Mouse (Mus musculus): ENCODE results near the gene Nup188. TPM values are rescaled to one million over a fixed set of nuclear protein-coding genes. Genes with fewer than 3 reads are reported as not detected.

The Nup188 gene
- polyA plus RNA-seq, 1 experiment from 2014 or later: 23.6 TPM

DNA sequence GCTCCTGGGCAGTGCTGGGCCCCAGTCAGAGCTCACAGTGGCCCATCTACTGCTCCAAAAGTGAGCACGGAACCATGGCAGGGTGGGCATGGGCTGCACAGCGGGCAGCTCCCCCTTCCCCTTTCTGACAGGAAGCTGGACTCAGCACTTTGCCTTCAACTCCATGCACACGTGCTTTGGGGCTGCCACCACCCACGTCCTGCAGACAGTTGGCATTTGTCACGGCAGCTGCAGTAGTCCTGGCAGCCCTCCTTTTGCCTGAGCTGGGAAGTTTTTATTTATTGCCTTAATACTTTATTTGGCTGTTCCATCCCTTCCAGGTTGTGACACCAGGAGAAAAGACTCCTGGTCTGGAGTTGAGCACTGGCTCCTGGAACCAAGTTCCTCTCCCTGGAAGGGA lies 98.6 kb downstream of the Nup188 start:
- no peak overlapping the region for H3K4me2 ChIP-seq (ENCODE audit: low read depth, low read length)
- WGBS: 72% methylated on average over 5 of the region's 5 CpGs
- H3K9me3 ChIP-seq (ENCODE audit: control insufficient read depth, low read length): no peaks in the 10 kb centered on the region
- no peak overlapping the region for H3K9ac ChIP-seq (ENCODE audit: low read depth, low read length)
- no peak overlapping the region for H3K27ac ChIP-seq (ENCODE audit: low read length)
- no peaks in the 10 kb centered on the region for H3K4me1 ChIP-seq (ENCODE audit: control insufficient read depth, insufficient read depth, low read length)
- H3K36me3 ChIP-seq (ENCODE audit: control insufficient read depth, insufficient read depth, low read length): peaks cover 8% of the 10 kb centered on the region; the same call in 1 of the 2 replicates
- no peak overlapping the region for H3K4me3 ChIP-seq (ENCODE audit: low read length)
- no peak for ATAC-seq
- H3K27me3 ChIP-seq (replicated peaks; ENCODE audit: control insufficient read depth, insufficient read depth, low read length): no peaks in the 10 kb centered on the region

DNA sequence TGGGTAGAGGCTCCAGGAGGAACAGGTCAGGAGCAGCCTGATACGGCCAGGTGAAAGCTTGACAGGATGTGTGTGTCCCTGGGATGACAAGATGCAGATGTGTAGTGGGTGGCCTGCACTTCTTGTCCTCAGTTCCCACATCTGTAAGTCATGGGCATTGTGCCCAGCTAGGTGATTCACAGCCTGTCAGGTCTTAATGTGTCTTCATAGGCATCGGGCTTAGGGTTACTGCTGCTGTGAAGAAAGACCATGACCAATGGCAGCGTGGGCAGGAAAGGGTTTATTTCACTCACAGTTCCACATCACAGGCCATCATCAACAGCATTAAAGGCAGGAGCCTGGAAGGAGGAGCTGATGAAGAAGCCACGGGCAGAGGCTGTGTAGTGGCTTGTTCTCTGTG lies 99.4 kb downstream of the Nup188 start:
- Histone ChIP-seq H3K4me3 (ENCODE audit: low read length) (no peak overlapping the region), H3K9me3 (ENCODE audit: control insufficient read depth, low read length) (no peaks in the 10 kb centered on the region), H3K27ac (ENCODE audit: low read length) (no peak overlapping the region), H3K9ac (ENCODE audit: low read depth, low read length) (no peak overlapping the region), H3K4me1 (ENCODE audit: control insufficient read depth, insufficient read depth, low read length) (no peaks in the 10 kb centered on the region), H3K4me2 (ENCODE audit: low read depth, low read length) (no peak overlapping the region), H3K27me3 (replicated peaks; ENCODE audit: control insufficient read depth, insufficient read depth, low read length) (no peaks in the 10 kb centered on the region), H3K36me3 (ENCODE audit: control insufficient read depth, insufficient read depth, low read length) (peaks cover 8% of the 10 kb centered on the region; the same call in 1 of the 2 replicates)
- WGBS: 84% methylated on average over 4 of the region's 4 CpGs
- no peak for ATAC-seq

DNA sequence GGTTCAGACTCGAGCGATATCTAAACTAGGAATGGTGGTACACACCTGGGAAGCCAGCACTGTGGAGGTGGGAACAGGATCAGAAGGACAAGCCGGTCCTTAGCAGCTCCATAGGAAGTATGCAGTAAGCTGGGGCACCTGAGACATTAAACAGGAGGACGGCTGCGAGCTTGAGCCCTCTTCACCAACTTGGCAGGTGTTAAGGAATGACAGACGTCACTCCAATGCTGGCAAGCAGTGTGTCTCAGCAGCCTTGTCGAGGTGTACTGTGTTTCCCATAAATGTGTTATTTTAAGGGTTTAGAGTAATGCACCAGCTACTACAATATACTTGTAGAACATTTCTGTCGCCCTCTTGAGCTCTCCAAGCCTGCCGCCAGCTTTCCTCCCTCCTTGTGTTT lies 100.7 kb downstream of the Nup188 start:
- H3K27ac ChIP-seq (ENCODE audit: low read length): no peak overlapping the region
- 0 out of 2 replicates have a peak, but pooled peaks cover 3% of the 10 kb centered on the region for H3K4me1 ChIP-seq (ENCODE audit: control insufficient read depth, insufficient read depth, low read length)
- H3K4me2 ChIP-seq (ENCODE audit: low read depth, low read length): no peak overlapping the region
- no peaks in the 10 kb centered on the region for H3K27me3 ChIP-seq (replicated peaks; ENCODE audit: control insufficient read depth, insufficient read depth, low read length)
- 82% methylated on average over 9 of the region's 9 CpGs for WGBS
- peaks cover 5% of the 10 kb centered on the region; the same call in 1 of the 2 replicates for H3K36me3 ChIP-seq (ENCODE audit: control insufficient read depth, insufficient read depth, low read length)
- H3K4me3 ChIP-seq (ENCODE audit: low read length): no peak overlapping the region
- ATAC-seq: no peak
- no peak overlapping the region for H3K9ac ChIP-seq (ENCODE audit: low read depth, low read length)
- no peaks in the 10 kb centered on the region for H3K9me3 ChIP-seq (ENCODE audit: control insufficient read depth, low read length)

DNA sequence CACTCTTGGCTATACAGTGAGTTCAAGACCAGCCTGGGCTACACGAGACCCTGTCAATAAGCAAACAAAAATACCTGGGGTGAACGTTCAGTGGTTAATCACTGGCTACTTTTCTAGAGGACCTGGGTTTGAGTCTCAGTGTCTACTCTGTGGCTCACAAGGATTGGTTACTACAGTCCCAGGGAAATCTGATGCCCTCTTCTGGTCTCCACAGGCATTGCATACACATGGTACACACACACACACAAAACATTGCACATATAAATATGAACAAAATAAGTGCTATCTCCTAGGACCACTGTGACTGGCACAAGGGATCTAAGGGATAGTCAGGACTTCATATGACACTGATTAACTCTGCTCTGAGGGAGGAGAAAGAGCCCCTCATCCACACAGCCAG lies 102.8 kb downstream of the Nup188 start:
- Histone ChIP-seq H3K27me3 (replicated peaks; ENCODE audit: control insufficient read depth, insufficient read depth, low read length) (no peaks in the 10 kb centered on the region), H3K4me3 (ENCODE audit: low read length) (no peak overlapping the region), H3K4me2 (ENCODE audit: low read depth, low read length) (no peak overlapping the region), H3K9ac (ENCODE audit: low read depth, low read length) (no peak overlapping the region), H3K36me3 (ENCODE audit: control insufficient read depth, insufficient read depth, low read length) (no peaks in the 10 kb centered on the region), H3K4me1 (ENCODE audit: control insufficient read depth, insufficient read depth, low read length) (peaks cover 12% of the 10 kb centered on the region), H3K9me3 (ENCODE audit: control insufficient read depth, low read length) (no peaks in the 10 kb centered on the region), H3K27ac (ENCODE audit: low read length) (no peak overlapping the region)
- WGBS: 82% methylated on average over 2 of the region's 2 CpGs
- ATAC-seq: no peak

DNA sequence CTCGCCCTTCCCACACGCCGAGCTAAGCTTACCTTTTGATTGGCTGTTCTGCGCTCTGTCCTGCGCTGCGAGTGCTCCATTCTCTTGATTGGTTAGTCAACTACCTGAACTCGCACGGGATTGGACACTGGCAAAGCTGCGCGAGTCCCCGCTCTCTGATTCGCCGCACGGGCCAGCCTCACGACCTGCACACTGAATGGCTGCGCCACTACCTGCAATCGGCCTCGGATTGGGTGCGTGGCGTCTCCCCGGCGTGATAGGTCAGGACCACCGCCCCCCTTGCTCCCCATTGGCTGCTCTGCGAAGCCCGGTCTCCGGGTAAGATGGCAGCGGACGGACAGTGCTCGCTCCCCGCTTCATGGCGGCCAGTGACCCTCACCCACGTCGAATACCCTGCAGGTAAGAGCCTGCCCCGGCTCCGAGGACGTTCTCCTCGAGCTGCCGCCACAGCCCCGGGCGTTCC lies 105.9 kb downstream of the Nup188 start, which contains the start of gene Dolpp1:
Dolpp1 (plus strand) TSS at position 141 of the 463 bp plus-strand sequence.
- peak; percentile 97 for ATAC-seq
- Histone ChIP-seq H3K27me3 (replicated peaks; ENCODE audit: control insufficient read depth, insufficient read depth, low read length) (no peaks in the 10 kb centered on the region), H3K4me1 (ENCODE audit: control insufficient read depth, insufficient read depth, low read length) (peaks cover 30% of the 10 kb centered on the region), H3K9me3 (ENCODE audit: control insufficient read depth, low read length) (no peaks in the 10 kb centered on the region), H3K9ac (ENCODE audit: low read depth, low read length) (peak within 1 kb of the TSS; percentile 83), H3K36me3 (ENCODE audit: control insufficient read depth, insufficient read depth, low read length) (peaks cover 8% of the 10 kb centered on the region; the same call in 1 of the 2 replicates), H3K4me3 (ENCODE audit: low read length) (peak within 1 kb of the TSS; percentile 91), H3K27ac (ENCODE audit: low read length) (peak within 1 kb of the TSS; percentile 96), H3K4me2 (ENCODE audit: low read depth, low read length) (peak within 1 kb of the TSS; percentile 59)
- WGBS: under 1% methylated on average over 40 of the region's 40 CpGs

DNA sequence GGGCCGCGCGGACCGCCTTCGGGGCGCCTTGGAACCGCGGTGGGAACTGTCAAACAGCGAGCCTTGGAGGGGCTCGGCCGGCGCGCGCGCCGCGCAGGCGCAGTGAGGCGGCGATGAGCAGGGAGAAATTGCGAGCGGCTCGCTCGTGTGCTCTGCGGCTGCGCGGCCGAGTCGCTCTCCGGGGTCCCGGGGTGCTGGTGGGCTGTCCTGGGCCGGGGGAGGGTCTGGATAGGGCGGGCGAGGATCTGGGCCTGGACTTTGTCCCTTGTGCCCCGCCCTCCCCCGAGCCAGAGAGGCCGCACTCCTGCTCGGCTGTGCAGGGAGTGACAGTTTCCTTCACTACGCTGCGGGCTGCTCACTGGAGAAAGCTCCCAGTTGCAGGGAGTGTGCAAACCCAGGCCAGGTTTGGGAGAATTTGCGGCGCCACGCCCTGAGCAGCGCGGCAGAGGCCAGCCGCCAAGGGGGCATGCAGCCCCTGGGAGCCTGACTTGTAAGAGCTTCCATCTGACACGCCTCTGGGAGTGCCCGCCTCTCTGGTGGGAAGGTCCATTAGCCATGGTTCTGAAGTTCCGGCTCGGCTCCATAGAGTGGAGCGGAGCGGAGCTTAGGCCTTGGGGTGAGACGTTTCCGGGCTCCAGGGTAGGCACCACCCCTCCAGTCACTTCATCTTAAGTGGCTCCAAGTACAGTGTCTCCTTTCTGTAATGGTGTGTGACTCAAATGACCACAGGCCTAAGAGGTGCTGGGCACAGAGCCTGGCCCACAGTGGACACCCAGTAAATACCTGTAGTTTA lies 106.6 kb downstream of the Nup188 start:
- H3K4me1 ChIP-seq (ENCODE audit: control insufficient read depth, insufficient read depth, low read length): peaks cover 30% of the 10 kb centered on the region
- peak; percentile 73 for ATAC-seq
- no peaks in the 10 kb centered on the region for H3K9me3 ChIP-seq (ENCODE audit: control insufficient read depth, low read length)
- H3K27ac ChIP-seq (ENCODE audit: low read length): peak overlapping the region; percentile 96
- H3K4me3 ChIP-seq (ENCODE audit: low read length): peak overlapping the region; percentile 91
- no peaks in the 10 kb centered on the region for H3K27me3 ChIP-seq (replicated peaks; ENCODE audit: control insufficient read depth, insufficient read depth, low read length)
- peak overlapping the region; percentile 83 for H3K9ac ChIP-seq (ENCODE audit: low read depth, low read length)
- H3K36me3 ChIP-seq (ENCODE audit: control insufficient read depth, insufficient read depth, low read length): peaks cover 12% of the 10 kb centered on the region; the same call in 1 of the 2 replicates
- WGBS: under 1% methylated on average over 54 of the region's 54 CpGs
- H3K4me2 ChIP-seq (ENCODE audit: low read depth, low read length): peak overlapping the region; percentile 59

DNA sequence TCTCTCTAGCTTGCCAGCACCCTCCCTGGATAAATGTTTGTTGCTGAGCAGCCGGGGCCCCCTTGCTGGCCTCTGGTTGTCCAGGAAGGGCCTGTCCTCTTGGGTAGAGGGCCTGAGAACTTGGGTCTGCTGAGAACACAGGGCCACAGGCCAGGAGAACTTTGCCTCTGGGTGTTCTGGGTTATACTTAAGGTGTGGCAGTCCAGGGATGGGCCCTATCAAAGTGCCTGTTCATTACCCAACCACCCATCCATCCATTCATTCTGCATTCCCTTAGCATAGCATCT lies 107.1 kb downstream of the Nup188 start:
- peak overlapping the region; percentile 91 for H3K4me3 ChIP-seq (ENCODE audit: low read length)
- no peaks in the 10 kb centered on the region for H3K9me3 ChIP-seq (ENCODE audit: control insufficient read depth, low read length)
- peak overlapping the region; percentile 59 for H3K4me2 ChIP-seq (ENCODE audit: low read depth, low read length)
- peaks cover 30% of the 10 kb centered on the region for H3K4me1 ChIP-seq (ENCODE audit: control insufficient read depth, insufficient read depth, low read length)
- WGBS: 41% methylated on average over 1 of the region's 1 CpGs
- H3K36me3 ChIP-seq (ENCODE audit: control insufficient read depth, insufficient read depth, low read length): peaks cover 15% of the 10 kb centered on the region
- H3K9ac ChIP-seq (ENCODE audit: low read depth, low read length): peak overlapping the region; percentile 83
- H3K27ac ChIP-seq (ENCODE audit: low read length): peak overlapping the region; percentile 96
- no peaks in the 10 kb centered on the region for H3K27me3 ChIP-seq (replicated peaks; ENCODE audit: control insufficient read depth, insufficient read depth, low read length)
- 0 out of 2 replicates have a peak, but pooled peaks have one; percentile 11 for ATAC-seq

Small RNAs within 50 kb of the gene (microRNA-seq; reads per million reads assigned to microRNA genes)
- not detected for gene Gm47292

Other genes starting within 250 kb of the Nup188 start
- 19.7 and 21.9 TPM in 2 replicates for gene Wdr34, start 237.5 kb upstream of the Nup188 start, polyA plus RNA-seq (2015; fragmentation: Nextera tagmentation; extraction: Ambion mirVana)
- gene Set, start 229.0 kb upstream of the Nup188 start, polyA plus RNA-seq (2015; fragmentation: Nextera tagmentation; extraction: Ambion mirVana): 329 and 361 TPM in 2 replicates
- 10.4 and 10.8 TPM in 2 replicates for gene Pkn3, start 208.7 kb upstream of the Nup188 start, polyA plus RNA-seq (2015; fragmentation: Nextera tagmentation; extraction: Ambion mirVana)
- gene Zdhhc12, start 192.7 kb upstream of the Nup188 start, polyA plus RNA-seq (2015; fragmentation: Nextera tagmentation; extraction: Ambion mirVana): 79.0 and 86.2 TPM in 2 replicates
- gene Zer1, start 161.8 kb upstream of the Nup188 start, polyA plus RNA-seq (2015; fragmentation: Nextera tagmentation; extraction: Ambion mirVana): 3.3 and 3.7 TPM in 2 replicates
- 8.3 and 9.8 TPM in 2 replicates for gene Tbc1d13, start 152.7 kb upstream of the Nup188 start, polyA plus RNA-seq (2015; fragmentation: Nextera tagmentation; extraction: Ambion mirVana)
- gene Endog, start 114.9 kb upstream of the Nup188 start, polyA plus RNA-seq (2015; fragmentation: Nextera tagmentation; extraction: Ambion mirVana): 42.5 and 45.5 TPM in 2 replicates
- 59.5 and 62.6 TPM in 2 replicates for gene Spout1, start 107.9 kb upstream of the Nup188 start, polyA plus RNA-seq (2015; fragmentation: Nextera tagmentation; extraction: Ambion mirVana)
- gene Kyat1, start 80.5 kb upstream of the Nup188 start, polyA plus RNA-seq (2015; fragmentation: Nextera tagmentation; extraction: Ambion mirVana): 24.6 and 28.9 TPM in 2 replicates
- gene Lrrc8a, start 48.7 kb upstream of the Nup188 start, polyA plus RNA-seq (2015; fragmentation: Nextera tagmentation; extraction: Ambion mirVana): 37.4 and 40.1 TPM in 2 replicates
- gene Gm28035, start 45.8 kb upstream of the Nup188 start, polyA plus RNA-seq (2015; fragmentation: Nextera tagmentation; extraction: Ambion mirVana): 0.11 and 0.24 TPM in 2 replicates
- 10.5 and 10.8 TPM in 2 replicates for gene Phyhd1, start 20.2 kb upstream of the Nup188 start, polyA plus RNA-seq (2015; fragmentation: Nextera tagmentation; extraction: Ambion mirVana)
- not detected in 2 replicates for gene Gm28038, start 5.4 kb upstream of the Nup188 start, polyA plus RNA-seq (2015; fragmentation: Nextera tagmentation; extraction: Ambion mirVana)
- 38.3 and 41.2 TPM in 2 replicates for gene Dolk, start 63 bp upstream of the Nup188 start, polyA plus RNA-seq (2015; fragmentation: Nextera tagmentation; extraction: Ambion mirVana)
- gene Sh3glb2, start 72.9 kb downstream of the Nup188 start, polyA plus RNA-seq (2015; fragmentation: Nextera tagmentation; extraction: Ambion mirVana): 68.6 and 71.4 TPM in 2 replicates
- 23.1 and 24.7 TPM in 2 replicates for gene Miga2, start 77.8 kb downstream of the Nup188 start, polyA plus RNA-seq (2015; fragmentation: Nextera tagmentation; extraction: Ambion mirVana)
- gene Dolpp1, start 105.9 kb downstream of the Nup188 start, polyA plus RNA-seq (2015; fragmentation: Nextera tagmentation; extraction: Ambion mirVana): 59.4 and 63.3 TPM in 2 replicates
- 25.9 and 29.4 TPM in 2 replicates for gene Crat, start 129.4 kb downstream of the Nup188 start, polyA plus RNA-seq (2015; fragmentation: Nextera tagmentation; extraction: Ambion mirVana)
- 120 and 132 TPM in 2 replicates for gene Ptpa, start 129.6 kb downstream of the Nup188 start, polyA plus RNA-seq (2015; fragmentation: Nextera tagmentation; extraction: Ambion mirVana)
- gene Ier5l, start 187.8 kb downstream of the Nup188 start, polyA plus RNA-seq (2015; fragmentation: Nextera tagmentation; extraction: Ambion mirVana): 0.61 and 0.75 TPM in 2 replicates

Measured in intestine, embryonic 16.5 days (tissue).